Mouse (Mus musculus): ENCODE data around the gene Itpka.

The Itpka gene

DNA sequence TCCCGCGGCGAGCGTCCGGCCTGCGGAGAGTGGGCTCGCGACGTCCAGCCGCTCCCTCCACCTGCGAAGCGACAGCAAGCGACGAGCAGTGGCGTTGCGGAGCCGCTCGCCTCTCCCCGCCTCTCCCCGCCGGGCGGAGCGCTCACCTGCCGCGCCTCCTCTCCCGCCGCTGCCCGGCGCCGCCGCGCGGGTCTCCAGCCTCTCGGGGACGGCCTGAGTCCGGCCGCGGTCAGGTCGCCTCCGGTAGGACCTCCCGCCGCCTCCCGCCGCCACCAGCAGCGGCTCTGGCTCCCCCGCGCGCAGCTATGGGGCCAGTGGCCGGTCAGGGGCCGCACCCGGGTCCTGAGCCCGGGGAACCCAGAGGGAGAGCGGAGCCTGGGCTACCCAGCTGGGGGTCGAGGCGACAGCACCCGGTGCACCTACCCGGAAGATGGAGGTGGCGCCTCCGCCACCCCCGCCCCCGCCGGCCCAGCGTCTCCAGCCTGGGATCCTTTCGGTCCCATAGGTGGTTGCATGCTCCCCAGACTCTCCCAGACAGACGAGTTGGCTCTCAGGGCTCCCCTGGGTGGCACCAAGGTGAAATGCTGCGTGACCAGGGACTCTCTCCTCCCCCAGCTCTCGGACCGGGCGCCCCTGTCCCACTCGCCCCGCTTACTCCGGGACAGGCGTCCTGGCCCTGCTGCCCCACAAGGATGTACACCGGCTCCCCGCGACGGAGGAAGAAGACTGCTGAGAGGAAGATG, 16.1 kb downstream of the Itpka start:
- peak; percentile 46 to 47 for DNase-seq

- DNase-seq = peak; percentile 58 to 59
Observed at GRCm38 (mm10) chr2:119758844-119759835, 17.0 kb downstream of the Itpka start.

DNA sequence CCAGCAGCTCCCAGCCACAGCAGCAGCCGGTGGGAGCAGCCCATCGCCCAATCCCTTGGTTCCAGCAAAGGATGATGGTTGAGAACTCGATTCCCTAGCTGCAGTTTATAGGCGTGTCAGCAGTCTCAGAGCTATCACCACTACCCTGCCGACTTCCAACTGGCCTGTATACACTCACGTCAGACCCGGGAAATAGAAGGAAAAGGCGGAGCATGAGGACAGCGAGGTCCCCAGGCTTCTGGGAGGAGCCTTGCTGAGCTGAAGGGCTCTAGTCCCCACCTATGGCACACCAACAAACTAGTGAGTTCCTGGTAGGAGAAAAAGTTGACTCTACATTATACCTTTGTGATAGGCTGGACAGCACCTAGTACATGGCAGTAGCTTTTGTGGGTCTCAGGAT, 18.1 kb downstream of the Itpka start, which contains the start of gene Ltk:
Ltk (minus strand) TSS at position 181 of the 400 bp plus-strand sequence.
- DNase-seq = no peak

DNA sequence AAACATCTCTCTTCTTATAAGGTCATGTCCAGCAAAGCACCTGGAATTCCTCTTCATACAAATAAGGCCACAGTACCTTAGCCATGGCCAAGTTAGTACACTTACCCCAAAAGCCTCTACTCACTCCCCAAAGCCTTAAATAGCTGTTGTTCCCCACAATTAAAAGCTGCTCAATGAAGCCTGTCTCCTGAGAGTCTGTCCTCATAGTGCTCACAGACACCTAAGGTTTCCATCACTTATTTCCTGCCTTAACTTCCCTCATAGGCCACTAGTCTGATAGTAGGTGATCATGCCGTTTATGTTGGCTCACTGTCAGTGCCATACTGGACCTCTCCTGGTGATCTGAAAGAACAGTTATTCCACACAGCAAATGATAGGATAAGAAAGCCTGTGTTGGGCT, 20.1 kb downstream of the Itpka start:
- DNase-seq = peak; percentile 12 to 14

- DNase-seq = no peak
Observed at GRCm38 (mm10) chr2:119763924-119764323, 21.8 kb downstream of the Itpka start.

DNA sequence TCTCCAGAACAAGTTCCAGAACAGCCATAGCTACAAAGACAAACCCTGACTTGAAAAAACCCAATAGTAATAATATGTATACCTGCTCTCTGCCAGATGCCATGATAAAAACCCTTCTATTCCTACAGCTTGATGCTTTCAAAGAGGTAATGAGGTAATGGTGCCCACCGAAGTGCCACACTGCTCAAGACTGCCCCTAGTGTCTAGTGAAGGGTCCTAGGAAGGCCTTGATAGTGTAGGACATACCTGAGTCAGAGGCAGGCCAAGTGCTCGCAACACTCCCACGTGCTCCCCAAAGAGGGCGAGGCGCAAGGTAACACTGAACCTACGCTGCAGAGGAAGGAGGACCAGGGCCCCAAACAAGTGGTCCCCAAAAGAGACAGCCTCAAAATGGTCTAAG, 25.1 kb downstream of the Itpka start:
- DNase-seq = peak; percentile 39 to 43

DNA sequence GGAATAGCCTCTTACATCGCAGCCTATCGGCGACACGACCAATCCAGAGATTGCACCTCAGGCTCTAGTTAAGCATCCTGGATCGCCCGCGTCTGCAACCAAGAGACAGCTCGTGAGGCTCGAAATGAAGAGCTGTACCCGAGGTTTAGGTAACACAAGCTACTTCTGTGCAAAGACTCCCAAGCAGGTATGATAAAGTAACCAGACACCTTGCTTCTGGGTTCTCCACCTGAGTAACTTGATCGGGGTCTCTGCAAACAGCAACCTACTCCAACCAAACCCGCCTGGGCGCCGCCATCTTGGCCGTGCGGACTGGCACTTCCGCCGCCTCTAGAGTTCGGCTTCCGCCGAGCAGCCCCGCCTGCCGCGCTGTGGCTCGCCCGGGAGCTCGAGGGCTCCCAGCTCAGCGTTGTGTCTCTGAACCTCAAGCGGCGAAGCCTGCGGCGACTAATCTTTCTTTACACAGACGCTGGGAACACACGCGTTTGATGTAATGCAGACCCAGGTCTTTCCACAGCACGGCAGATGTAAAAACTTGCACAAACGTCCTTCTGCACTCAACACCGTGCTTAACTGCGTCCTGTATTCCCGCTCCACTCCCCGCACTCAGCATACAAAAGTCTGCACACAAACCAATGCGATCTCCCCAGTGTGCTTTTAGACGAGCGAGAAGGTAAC, 45.2 kb downstream of the Itpka start, which contains the start of gene Rpap1:
Rpap1 (minus strand) TSS at position 332 of the 678 bp plus-strand sequence.
- peak; percentile 82 to 84 for DNase-seq

- no peak for DNase-seq
Observed at GRCm38 (mm10) chr2:119789996-119790395, 47.9 kb downstream of the Itpka start.

GRCm38 (mm10) chr2:119797279-119797783, 55.2 kb downstream of the Itpka start, which contains the start of gene Tyro3:
TSS of gene Tyro3 (plus strand) at chr2:119797733.
- no peak for DNase-seq

DNA sequence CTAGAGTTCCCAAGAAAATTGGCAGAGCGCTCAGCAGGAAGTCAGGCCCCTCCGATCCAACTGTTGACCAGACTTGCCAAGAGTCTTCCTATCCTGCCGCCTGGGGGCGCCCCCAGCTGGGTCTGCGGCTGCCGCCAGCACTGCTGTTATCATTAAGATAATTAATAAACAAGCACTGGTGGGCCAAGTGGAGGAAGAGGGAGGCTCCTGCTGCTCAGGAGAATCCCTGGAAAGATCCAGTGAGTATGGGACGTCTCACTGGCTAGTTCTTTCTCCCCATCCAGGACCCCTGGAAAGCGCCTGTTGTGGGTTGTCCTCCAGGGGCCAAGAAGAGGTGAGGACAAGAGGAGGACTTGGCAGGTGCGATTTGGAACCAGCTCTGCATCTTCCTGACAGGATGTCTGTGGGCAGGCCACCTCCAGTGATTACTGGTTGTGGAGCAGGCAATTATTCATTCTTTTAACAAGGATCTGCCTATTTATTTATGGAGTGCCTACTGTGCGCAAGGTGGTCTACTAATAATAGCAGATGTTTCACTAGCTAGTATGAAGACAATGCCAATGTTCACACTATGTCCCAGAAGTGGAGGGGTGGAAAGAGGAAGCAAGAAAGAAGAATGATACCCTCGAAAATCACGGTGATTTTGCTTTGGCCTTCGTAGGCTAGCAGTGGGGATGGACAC, 56.2 kb downstream of the Itpka start:
- peak; percentile 73 for DNase-seq

- peak; percentile 42 to 49 for DNase-seq
Observed at GRCm38 (mm10) chr2:119799181-119799960, 57.2 kb downstream of the Itpka start.

GRCm38 (mm10) chr2:119799961-119800550, 57.9 kb downstream of the Itpka start:
- peak; percentile 34 to 45 for DNase-seq

All from B cell, adult 2 months (primary cell).